24 mouse cellular contexts compared by ENCODE assay signal in genomic region chr10:83979930-83980329, GRCm38 (mm10).
DNase-seq lines count a peak whose midpoint lies in the region; ATAC-seq and TF ChIP-seq lines count a peak whose summit lies in the region.
"Had no signal": no experiment of that assay in that cellular context is flagged by ENCODE, and none has a peak within 500 bp of the region (broad histone marks: within the 10 kb centered on the region; RNA-seq: fewer than 3 reads in every experiment).

No protein-coding gene starts in this region.

- no peaks in the 10 kb centered on the region for H3K9me3 ChIP-seq in MEL (replicated peaks; ENCODE audit: insufficient read depth, low read length)
- H3K9me3 ChIP-seq: embryonic facial prominence, embryonic 12.5 days; embryonic facial prominence, embryonic 15.5 days; heart, embryonic 12.5 days; heart, embryonic 15.5 days; hindbrain, embryonic 15.5 days had no signal

- TF ChIP-seq EP300 in MEL (IDR thresholded peaks at IDR 0.05; ENCODE audit: low read depth in 1 of 2, low read length in 2 of 2) = peak in 1 of 2 experiments; percentile 34; a peak in 2 of 4 replicates

- peak; percentile 37; the same call in 1 of the 2 replicates for ATAC-seq in megakaryocyte progenitor cell, adult 5-6 weeks (replicated peaks; ENCODE audit: poor library complexity)
- no peak for ATAC-seq in frontal cortex, adult (ENCODE audit: low TSS enrichment)
- ATAC-seq: activated CD4-positive, CD25-positive, alpha-beta regulatory T cell, adult 4 months; forebrain, embryonic 14.5 days; forebrain, postnatal 0 days had no signal

- no peaks in the 10 kb centered on the region for H3K36me3 ChIP-seq in MEL (ENCODE audit: control insufficient read depth in 1 of 2, insufficient read depth in 2 of 2, low read length in 2 of 2)
- H3K36me3 ChIP-seq: embryonic facial prominence, embryonic 12.5 days; embryonic facial prominence, embryonic 15.5 days; heart, embryonic 12.5 days; heart, embryonic 15.5 days; hindbrain, embryonic 15.5 days had no signal

- no peak overlapping the region for H3K27ac ChIP-seq in MEL (ENCODE audit: control insufficient read depth, low read depth, low read length)
- H3K27ac ChIP-seq: embryonic facial prominence, embryonic 12.5 days; embryonic facial prominence, embryonic 15.5 days; heart, embryonic 15.5 days; hindbrain, embryonic 15.5 days had no signal

- no peaks in the 10 kb centered on the region for H3K27me3 ChIP-seq in MEL (ENCODE audit: control insufficient read depth in 1 of 2, insufficient read depth in 2 of 2, low read length in 2 of 2)
- H3K27me3 ChIP-seq: embryonic facial prominence, embryonic 12.5 days; embryonic facial prominence, embryonic 15.5 days; heart, embryonic 12.5 days; heart, embryonic 15.5 days; hindbrain, embryonic 15.5 days had no signal

- TF ChIP-seq CTCF in MEL (IDR thresholded peaks at IDR 0.05 in 2 of 3, conservative IDR thresholded peaks at IDR 0.05 in 1 of 3; ENCODE audit: control insufficient read depth in 1 of 3, insufficient read depth in 1 of 3, low read depth in 2 of 3, low read length in 3 of 3, poor library complexity in 1 of 3, severe bottlenecking in 1 of 3) = no peak

- peaks cover 0 to 5% of the 10 kb centered on the region in 2 experiments; a peak in 2 of 4 replicates for H3K4me1 ChIP-seq in MEL (ENCODE audit: control insufficient read depth in 1 of 2, insufficient read depth in 2 of 2, low read length in 2 of 2)
- H3K4me1 ChIP-seq: embryonic facial prominence, embryonic 12.5 days; embryonic facial prominence, embryonic 15.5 days had no signal

- no peaks in the 10 kb centered on the region for H3K79me2 ChIP-seq in MEL (ENCODE audit: control insufficient read depth, insufficient read depth, low read length, poor library complexity)

- no peak overlapping the region for H3K4me3 ChIP-seq in MEL (ENCODE audit: control insufficient read depth in 1 of 2, insufficient read depth in 1 of 2, low read depth in 2 of 2, low read length in 2 of 2)
- H3K4me3 ChIP-seq: embryonic facial prominence, embryonic 12.5 days; embryonic facial prominence, embryonic 15.5 days; heart, embryonic 12.5 days; heart, embryonic 15.5 days; hindbrain, embryonic 15.5 days had no signal

- TF ChIP-seq POLR2A in MEL (IDR thresholded peaks at IDR 0.05; ENCODE audit: control insufficient read depth in 1 of 2, insufficient read depth in 1 of 2, low read depth in 1 of 2, low read length in 2 of 2, poor library complexity in 1 of 2) = no peak

- DNase-seq in 416B (ENCODE audit: low read depth) = peak; percentile 7
- peak; percentile 37 for DNase-seq in MEL (ENCODE audit: low read depth, low spot score)
- DNase-seq in Muller cell, postnatal 12 days (ENCODE audit: inconsistent ontology term) = no peak
- DNase-seq in urinary bladder, postnatal 36 days (ENCODE audit: low spot score in 2 of 2) = no peak
- DNase-seq: adrenal gland, adult 8-10 months; adrenal gland, postnatal 25 days; cerebellum, adult 11-12 months; cerebellum, adult 8-10 months; cerebellum, postnatal 10 days; cerebellum, postnatal 36 days; forebrain, postnatal 0 days; gastrocnemius, postnatal 25 days; heart, postnatal 10 days; heart, postnatal 36 days; kidney, adult 11 months had no signal

- TF ChIP-seq RAD21 in MEL (IDR thresholded peaks at IDR 0.05; ENCODE audit: low read depth, low read length) = no peak

- H3K9ac ChIP-seq in MEL (ENCODE audit: control insufficient read depth, low read depth, low read length, poor library complexity, severe bottlenecking) = no peak overlapping the region
- H3K9ac ChIP-seq: embryonic facial prominence, embryonic 12.5 days; embryonic facial prominence, embryonic 15.5 days; forebrain, postnatal 0 days; heart, embryonic 12.5 days; heart, embryonic 15.5 days; hindbrain, embryonic 15.5 days had no signal

TF ChIP-seq in MEL, 35 proteins besides CTCF, POLR2A, EP300 and RAD21:
- TF ChIP-seq ZNF384 (IDR thresholded peaks at IDR 0.05; ENCODE audit: low read depth, low read length) (no peak), ELF1 (IDR thresholded peaks at IDR 0.05; ENCODE audit: low read depth, low read length) (no peak), NELFE (IDR thresholded peaks at IDR 0.05; ENCODE audit: low read depth, low read length) (no peak), ZC3H11A (IDR thresholded peaks at IDR 0.05; ENCODE audit: low read depth, low read length) (no peak), CHD1 (IDR thresholded peaks at IDR 0.05; ENCODE audit: low read depth, low read length) (no peak), CHD2 (IDR thresholded peaks at IDR 0.05; ENCODE audit: low read length) (no peak), ZMIZ1 (IDR thresholded peaks at IDR 0.05; ENCODE audit: low read depth, low read length) (no peak)

Comparison
In these comparisons a context has a peak if more than half of its experiments do, and no peak if none do; other contexts are left out.
1. DNase-seq: peak in 416B (single experiment) and MEL (single experiment); none in Muller cell, postnatal 12 days (single experiment) and urinary bladder, postnatal 36 days (0 of 2).